Mouse (Mus musculus): ENCODE results near the gene Dop1b.
"Not testable (repeated sequence)": the region's sequence is repeated elsewhere in the genome, so short reads cannot be mapped to it uniquely, and the experiment has no call there.

Dop1b gene

GRCm38 (mm10) chr16:93763378-93763777 is 51.7 kb downstream of the Dop1b start:
- no peak for DNase-seq

DNA sequence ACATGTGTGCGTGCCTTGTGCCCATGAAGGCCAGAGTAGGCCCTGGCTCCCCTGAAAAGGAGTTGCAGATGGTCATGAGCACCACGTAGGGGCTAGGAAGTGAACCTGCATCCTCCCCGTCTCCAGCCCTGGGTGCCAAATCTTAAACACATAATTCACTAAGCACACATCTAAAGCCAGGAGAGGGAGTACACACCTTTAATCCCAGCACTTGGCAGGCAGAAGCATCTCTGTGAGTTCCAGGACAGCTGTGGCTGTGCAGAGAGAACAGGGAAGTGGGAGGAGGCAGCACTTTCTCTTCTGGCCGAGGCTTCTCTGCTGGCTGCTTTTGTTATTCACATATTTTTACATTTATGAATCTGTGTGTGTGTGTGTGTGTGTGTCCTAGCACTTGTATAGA is 52.9 kb downstream of the Dop1b start:
- no peak for DNase-seq

- peak; percentile 75 for DNase-seq
Observed at GRCm38 (mm10) chr16:93766956-93767355, 55.3 kb downstream of the Dop1b start.

GRCm38 (mm10) chr16:93767548-93767947 is 55.8 kb downstream of the Dop1b start:
- no peak for DNase-seq

DNA sequence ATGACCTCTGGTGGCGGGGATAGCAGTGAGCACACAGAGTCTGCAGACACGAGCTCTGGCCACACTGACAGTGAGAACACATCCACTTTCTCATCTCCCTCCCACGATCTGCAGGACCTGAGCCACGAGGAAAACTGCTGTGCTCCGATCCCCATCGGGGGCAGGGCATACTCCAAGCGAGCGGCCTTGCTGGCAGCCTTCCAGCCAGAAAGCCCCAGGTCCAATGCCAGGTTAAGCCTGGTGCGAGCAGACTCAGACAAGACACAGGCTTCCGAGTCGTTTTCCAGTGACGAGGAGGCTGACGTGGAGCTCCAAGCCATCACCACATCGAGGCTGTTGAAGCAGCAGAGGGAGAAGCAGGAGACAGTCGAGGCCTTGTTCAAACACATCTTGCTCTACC is 57.9 kb downstream of the Dop1b start:
- no peak for DNase-seq

DNA sequence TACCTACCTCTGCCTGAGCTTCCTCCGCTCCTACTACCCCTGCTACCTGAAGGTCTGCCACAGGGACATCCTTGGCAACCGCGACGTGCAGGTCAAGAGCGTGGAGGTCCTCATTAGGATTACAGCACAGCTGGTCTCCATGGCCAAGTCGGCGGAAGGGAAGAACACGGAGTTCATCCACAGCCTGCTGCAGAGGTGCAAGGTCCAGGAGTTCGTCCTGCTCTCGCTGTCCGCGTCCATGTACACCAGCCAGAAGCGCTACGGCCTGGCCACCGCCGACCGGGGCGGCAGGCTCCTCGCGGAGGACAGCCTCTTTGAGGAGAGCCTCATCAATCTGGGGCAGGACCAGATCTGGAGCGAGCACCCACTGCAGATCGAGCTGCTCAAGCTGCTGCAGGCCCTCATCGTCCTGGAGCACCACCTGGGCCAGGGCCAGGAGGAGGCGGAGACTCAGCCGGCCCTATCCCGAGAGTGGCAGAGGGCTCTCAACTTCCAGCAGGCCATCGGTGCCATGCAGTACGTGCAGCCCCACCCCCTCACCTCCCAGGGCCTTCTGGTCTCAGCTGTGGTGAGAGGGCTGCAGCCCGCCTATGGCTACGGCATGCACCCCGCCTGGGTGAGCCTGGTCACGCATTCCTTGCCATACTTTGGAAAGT is 58.7 kb downstream of the Dop1b start:
- no peak for DNase-seq

GRCm38 (mm10) chr16:93774658-93775057 is 63.0 kb downstream of the Dop1b start:
- no peak for DNase-seq

- no peak for DNase-seq
Observed at GRCm38 (mm10) chr16:93776468-93776867, 64.8 kb downstream of the Dop1b start.

GRCm38 (mm10) chr16:93777247-93777999 is 65.7 kb downstream of the Dop1b start:
- DNase-seq, result no peak

GRCm38 (mm10) chr16:93778393-93778792 is 66.7 kb downstream of the Dop1b start:
- DNase-seq, result not testable (repeated sequence)

- DNase-seq, result no peak
Observed at GRCm38 (mm10) chr16:93779554-93779953, 67.8 kb downstream of the Dop1b start.

GRCm38 (mm10) chr16:93780660-93781479 is 69.2 kb downstream of the Dop1b start:
- no peak for DNase-seq

DNA sequence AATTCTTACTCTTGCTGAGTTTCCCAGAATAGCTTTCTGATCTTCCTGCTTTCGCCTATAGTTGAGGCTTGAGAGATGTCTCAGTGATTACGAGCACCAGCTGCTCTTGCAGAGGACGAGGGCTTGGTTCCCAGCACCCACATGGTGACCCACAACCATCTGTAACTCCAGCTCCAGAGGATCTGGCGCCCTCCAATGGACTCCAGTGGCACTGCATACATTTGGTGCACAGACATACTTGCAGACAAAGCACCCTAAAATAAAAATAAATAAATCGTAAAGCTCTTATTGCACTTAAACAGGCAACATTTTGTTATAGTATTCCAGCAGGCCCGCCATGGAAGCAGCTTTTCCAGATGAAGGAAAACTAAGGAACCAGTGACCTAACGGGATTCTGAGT is 72.5 kb downstream of the Dop1b start:
- DNase-seq, result no peak

DNA sequence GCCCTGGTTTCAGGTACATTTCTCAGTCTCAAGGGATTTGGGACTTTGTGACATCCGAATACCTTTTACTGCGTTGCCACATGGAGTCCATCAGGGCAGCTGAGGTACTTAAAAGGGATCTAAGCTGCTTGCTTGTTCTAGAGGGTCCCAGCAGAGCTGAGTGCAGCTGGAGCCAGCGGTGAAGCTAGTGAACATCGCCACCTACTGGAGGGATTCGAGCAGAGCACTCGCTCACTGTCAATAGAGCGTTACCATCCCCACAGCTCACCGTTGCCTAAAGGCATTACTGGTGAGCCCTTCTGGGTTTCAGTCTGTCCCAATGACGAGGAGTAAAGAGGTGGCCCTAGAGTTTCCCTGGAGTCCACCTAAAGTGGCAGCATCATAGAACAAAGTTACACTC is 74.1 kb downstream of the Dop1b start:
- peak; percentile 40 for DNase-seq

DNA sequence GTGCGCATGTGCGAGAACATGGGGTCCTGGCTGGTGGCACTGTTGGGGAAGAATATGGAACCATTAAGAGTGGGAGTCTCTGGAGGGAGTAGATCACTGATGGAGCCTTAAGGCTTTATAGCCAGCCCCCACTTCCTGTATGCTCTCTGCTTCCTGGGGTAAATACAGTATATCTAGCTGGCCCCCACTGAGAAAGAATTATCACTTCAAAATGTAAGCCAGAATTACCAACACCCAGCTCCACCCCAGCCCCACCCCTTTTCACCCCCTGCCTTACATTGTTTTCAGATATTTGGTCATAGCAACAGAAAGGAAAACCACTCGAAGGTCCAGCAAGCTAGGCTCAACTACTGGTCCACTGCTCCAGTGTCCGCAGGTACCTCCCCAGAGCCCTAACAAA is 76.7 kb downstream of the Dop1b start:
- DNase-seq, result no peak

- DNase-seq, result no peak
Observed at GRCm38 (mm10) chr16:93788881-93789280, 77.2 kb downstream of the Dop1b start.

- no peak for DNase-seq
Observed at GRCm38 (mm10) chr16:93789971-93790755, 78.5 kb downstream of the Dop1b start.

DNA sequence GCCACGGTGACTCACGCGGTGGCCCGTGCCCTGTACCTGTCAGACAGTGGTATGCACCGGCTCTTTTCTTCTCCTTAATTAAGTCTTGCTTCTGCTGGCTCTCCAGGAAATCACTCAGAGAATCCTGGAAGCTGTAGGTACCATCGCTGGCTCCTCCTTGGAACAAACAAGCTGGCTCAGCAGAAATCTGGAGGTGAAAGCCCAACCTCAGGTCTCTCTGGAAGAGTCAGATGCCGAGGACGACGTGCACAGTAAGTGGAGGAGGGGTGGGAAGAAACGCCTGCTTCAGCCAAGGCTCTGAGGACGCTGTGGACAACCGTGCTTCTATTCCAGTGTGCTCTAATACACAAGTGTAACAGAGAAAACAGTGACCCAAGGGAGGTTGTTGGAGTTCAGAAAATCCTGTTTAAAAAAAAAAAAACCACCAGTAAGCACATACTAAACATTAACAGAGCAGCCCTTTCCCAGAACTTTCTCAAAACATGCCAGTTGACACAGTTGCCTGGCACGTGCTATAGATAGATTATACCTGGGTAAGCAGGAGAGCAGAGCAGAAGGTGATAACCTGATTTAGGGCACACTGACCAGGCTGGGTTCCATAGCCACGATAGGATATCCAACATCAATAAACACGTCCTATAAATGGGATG is 81.4 kb downstream of the Dop1b start:
- DNase-seq, result no peak

DNA sequence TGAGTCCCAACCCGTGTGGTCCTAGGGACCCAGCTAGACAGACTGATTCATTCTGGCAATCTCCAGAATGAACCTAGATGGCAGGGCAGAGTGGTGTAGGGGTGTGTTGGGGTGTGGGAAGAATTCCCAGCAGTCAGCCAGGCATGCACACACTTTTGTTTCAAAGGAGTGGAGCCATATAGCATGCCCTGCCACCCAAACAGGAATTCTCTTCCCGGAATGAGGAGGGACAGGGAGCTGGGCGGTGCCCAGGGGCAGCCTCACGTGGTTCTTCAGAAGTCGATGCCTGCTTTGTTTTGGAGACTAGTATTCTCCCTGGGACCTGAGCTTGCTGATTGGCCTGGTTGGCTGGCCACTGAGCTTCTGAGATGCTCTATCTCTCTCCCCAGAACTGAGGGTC is 83.1 kb downstream of the Dop1b start:
- DNase-seq, result no peak

DNA sequence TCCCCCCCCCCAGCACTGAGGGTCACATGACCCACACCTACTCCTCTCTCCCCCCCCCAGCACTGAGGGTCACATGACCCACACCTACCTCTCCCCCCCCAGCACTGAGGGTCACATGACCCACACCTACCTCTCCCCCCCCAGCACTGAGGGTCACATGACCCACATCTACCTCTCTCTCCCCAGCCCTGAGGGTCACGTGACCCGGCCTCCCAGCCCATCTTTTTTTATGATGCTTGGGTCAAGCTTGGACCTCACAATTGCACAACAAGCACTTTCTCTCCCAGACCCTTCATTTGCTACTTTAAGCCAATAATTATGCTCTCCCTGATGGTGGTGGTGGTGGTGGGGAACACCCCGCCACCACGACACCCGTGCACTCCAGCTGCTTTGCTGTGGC is 83.7 kb downstream of the Dop1b start:
- DNase-seq, result no peak

DNA sequence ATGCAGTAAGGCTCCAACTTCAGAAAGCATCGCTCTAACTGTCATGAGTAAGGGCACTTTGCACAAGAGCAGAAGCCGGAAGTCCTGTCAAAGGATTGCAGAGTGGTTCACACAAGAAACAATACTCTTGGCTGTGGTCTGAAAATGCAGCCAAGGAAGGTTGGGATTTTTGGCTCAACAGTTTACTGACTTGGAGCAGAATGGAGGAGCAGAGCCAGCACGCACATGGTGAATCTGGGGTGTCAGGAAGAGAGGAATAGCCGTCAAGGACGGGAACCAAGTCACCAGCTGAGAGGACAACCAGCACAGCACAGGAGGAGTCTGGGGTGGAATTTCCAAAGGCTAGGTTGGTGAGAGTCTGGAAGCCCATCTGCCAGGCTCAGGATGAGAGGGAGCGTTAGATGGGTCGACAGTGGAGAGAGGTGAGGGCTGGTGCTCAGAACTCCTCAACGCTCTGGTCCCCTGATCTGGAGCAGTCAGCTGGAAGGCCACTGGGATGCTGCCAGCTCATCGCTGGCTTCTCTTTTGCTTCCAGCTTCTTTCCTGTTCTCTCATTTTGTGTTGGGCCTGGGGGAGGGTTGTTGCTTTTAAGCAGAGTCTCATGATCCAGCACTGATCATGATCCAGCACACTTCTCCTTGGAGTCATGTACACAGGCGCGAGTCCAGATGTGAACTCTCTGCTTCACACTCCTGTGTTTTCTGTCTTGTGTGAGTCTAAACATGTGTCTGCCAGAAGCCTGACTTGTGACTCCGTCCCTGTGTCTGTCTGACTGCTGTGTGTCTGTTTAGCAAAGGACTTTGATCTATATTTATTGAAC is 85.5 kb downstream of the Dop1b start:
- peak; percentile 43 for DNase-seq

Data from cerebellum, adult 8-10 months (tissue).